Mouse (Mus musculus) forebrain, embryonic 12.5 days (tissue): ENCODE results near the gene Fam198a. TPM values are rescaled to one million over a fixed set of nuclear protein-coding genes. Genes with fewer than 3 reads are reported as not detected.

Experiments
- ATAC-seq: fragments of 200-750 bp; cut with Nextera tagmentation; 2 replicates; pipeline ENCODE4 v1.8.0; 2017; ENCODE audit warnings: moderate TSS enrichment; ENCODE audit not compliant: low FRiP score
- H3K27ac ChIP-seq: fragments of 300-500 bp; sonication (generic); 2 replicates; pipeline ENCODE4 v1.5.1; 2016; ENCODE audit warnings: mild to moderate bottlenecking
- H3K27me3 ChIP-seq: fragments of 300-500 bp; sonication (generic); 2 replicates; pipeline ENCODE4 v1.6.1; 2016; ENCODE audit warnings: mild to moderate bottlenecking
- H3K36me3 ChIP-seq: fragments of 300-500 bp; sonication (generic); replicated peaks from 2 replicates; pipeline ENCODE4 v1.6.1; 2016; ENCODE audit warnings: mild to moderate bottlenecking
- H3K4me1 ChIP-seq: fragments of 300-500 bp; sonication (generic); 2 replicates; pipeline ENCODE4 v1.6.1; 2016
- H3K4me2 ChIP-seq: fragments of 300-500 bp; sonication (generic); 2 replicates; pipeline ENCODE4 v1.6.1; 2016; ENCODE audit warnings: mild to moderate bottlenecking, moderate library complexity
- H3K4me3 ChIP-seq: fragments of 300-500 bp; sonication (generic); replicated peaks from 2 replicates; pipeline ENCODE4 v1.5.1; 2016; ENCODE audit warnings: mild to moderate bottlenecking
- H3K9ac ChIP-seq: fragments of 300-500 bp; sonication (generic); 2 replicates; pipeline ENCODE4 v1.6.1; 2016; ENCODE audit warnings: mild to moderate bottlenecking
- H3K9me3 ChIP-seq: fragments of 300-500 bp; sonication (generic); 2 replicates; pipeline ENCODE4 v1.6.1; 2016
- WGBS: fragments of 180-500 bp; shearing (Covaris S2); methylation state at CpG from one replicate; pipeline ENCODE4 v1.1.7; 2016; 5-methylcytosine and 5-hydroxymethylcytosine counted together
- polyA plus RNA-seq: library from polyadenylated mRNA; unstranded; fragments of >200 nt; fragmentation: Nextera tagmentation; extraction: Ambion mirVana; gene quantifications from 2 replicates; pipeline ENCODE4 v1.2.1, GENCODE M21; 2016

The Fam198a gene
- polyA plus RNA-seq, 1 experiment from 2014 or later: 1.2 TPM

DNA sequence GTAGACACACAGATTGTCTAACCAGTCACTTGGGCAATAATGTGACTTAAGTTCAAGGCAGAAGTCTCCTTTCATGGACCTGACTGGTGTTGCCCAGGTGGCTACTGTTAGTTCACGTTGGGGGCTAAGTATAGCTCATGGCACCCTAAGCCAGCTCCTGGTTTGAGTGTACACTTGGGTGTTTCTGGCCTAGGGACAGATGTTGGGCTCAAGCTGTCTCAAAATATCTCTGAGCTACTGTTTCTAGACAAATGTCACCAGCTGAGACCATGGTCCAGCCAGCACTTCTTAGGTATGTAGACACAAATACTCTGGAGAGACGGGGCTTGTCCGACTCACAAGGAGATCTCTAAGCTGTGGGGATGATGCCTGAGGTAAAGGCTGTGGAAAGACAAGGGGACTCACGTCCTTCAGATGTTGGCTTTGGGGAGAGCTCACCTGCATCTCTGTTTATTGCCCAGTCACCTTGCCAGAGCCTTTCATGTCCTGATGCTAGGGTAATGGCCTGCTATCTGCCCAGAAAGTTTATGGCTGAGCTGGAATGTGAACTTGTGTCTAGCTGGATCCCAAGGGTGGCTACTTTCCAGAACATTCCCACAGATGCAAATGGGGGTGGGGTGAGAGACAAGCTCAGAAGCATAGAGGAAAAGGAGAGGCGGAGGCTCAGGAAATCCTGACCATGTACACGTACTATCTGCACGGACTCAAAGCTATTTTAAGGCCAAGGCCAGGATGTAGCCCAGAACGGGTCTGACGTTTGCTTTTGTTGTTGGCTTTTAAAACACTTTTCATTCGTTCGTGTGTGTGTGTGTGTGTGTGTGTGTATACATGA lies 77.3 kb downstream of the Fam198a start:
- H3K4me3 ChIP-seq: no peak overlapping the region
- no peak overlapping the region for H3K4me2 ChIP-seq
- ATAC-seq: no peak
- H3K9ac ChIP-seq: no peak overlapping the region
- no peaks in the 10 kb centered on the region for H3K36me3 ChIP-seq
- no peaks in the 10 kb centered on the region for H3K27me3 ChIP-seq
- H3K4me1 ChIP-seq: peaks cover 20% of the 10 kb centered on the region
- no peak overlapping the region for H3K27ac ChIP-seq
- H3K9me3 ChIP-seq: no peaks in the 10 kb centered on the region
- WGBS: 85% methylated on average over 11 of the region's 11 CpGs

DNA sequence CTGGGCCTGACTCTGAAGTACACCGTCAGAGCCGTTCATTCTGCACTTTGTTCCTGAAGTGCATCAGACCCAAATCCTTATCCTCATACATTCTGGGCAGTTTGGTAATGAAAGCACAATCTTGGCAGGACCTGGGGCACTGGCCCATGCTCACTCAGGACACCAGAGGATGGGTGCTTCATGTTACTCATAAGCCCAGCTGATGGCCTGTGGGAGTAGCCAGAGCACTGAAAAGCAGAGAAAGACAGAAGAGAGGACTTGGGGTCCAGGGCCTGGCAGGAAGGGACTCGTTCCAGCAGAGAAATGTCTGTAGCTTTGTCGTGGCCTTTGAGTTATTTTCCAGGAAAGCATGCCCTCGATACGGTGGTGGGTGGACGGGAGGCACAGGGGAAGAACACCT lies 79.0 kb downstream of the Fam198a start:
- no peak for ATAC-seq
- H3K4me1 ChIP-seq: peaks cover 20% of the 10 kb centered on the region
- H3K27me3 ChIP-seq: no peaks in the 10 kb centered on the region
- no peaks in the 10 kb centered on the region for H3K36me3 ChIP-seq
- no peak overlapping the region for H3K4me2 ChIP-seq
- no peak overlapping the region for H3K9ac ChIP-seq
- no peaks in the 10 kb centered on the region for H3K9me3 ChIP-seq
- no peak overlapping the region for H3K27ac ChIP-seq
- no peak overlapping the region for H3K4me3 ChIP-seq
- WGBS: 96% methylated on average over 7 of the region's 7 CpGs

Other genes starting within 250 kb of the Fam198a start
- gene Sec22c, start 245.5 kb upstream of the Fam198a start, polyA plus RNA-seq: 24.5 and 29.3 TPM in 2 replicates
- 97.5 and 104 TPM in 2 replicates for gene Ss18l2, start 240.7 kb upstream of the Fam198a start, polyA plus RNA-seq
- 75.7 and 78.2 TPM in 2 replicates for gene Nktr, start 231.8 kb upstream of the Fam198a start, polyA plus RNA-seq
- gene Zfp651, start 191.7 kb upstream of the Fam198a start, polyA plus RNA-seq: 9.5 and 10.8 TPM in 2 replicates
- gene Klhl40, start 173.4 kb upstream of the Fam198a start, polyA plus RNA-seq: 0.28 TPM in 1 of 2 replicates, not detected in the other
- not detected in 2 replicates for gene Hhatl, start 158.5 kb upstream of the Fam198a start, polyA plus RNA-seq
- gene Ccdc13, start 111.5 kb upstream of the Fam198a start, polyA plus RNA-seq: 3.1 and 3.6 TPM in 2 replicates
- gene Higd1a, start 92.6 kb upstream of the Fam198a start, polyA plus RNA-seq: 153 and 158 TPM in 2 replicates
- gene Ackr2, start 52.6 kb upstream of the Fam198a start, polyA plus RNA-seq: 0.89 and 1.2 TPM in 2 replicates
- gene Cyp8b1, start 34.7 kb upstream of the Fam198a start, polyA plus RNA-seq: not detected in 2 replicates
- gene Pomgnt2, start 46.1 kb downstream of the Fam198a start, polyA plus RNA-seq: 14.0 and 15.2 TPM in 2 replicates
- 51.1 and 60.4 TPM in 2 replicates for gene Snrk, start 166.3 kb downstream of the Fam198a start, polyA plus RNA-seq